Mouse (Mus musculus): ENCODE results near the gene Ptprcap. TPM values are rescaled to one million over a fixed set of nuclear protein-coding genes. Genes with fewer than 3 reads are reported as not detected.

The Ptprcap gene
- total and polyA plus RNA-seq, 2 experiments from 2014 or later, result 0.28 to 0.38 TPM

GRCm38 (mm10) chr19:4150567-4151487 lies 2.6 kb upstream of the Ptprcap start:
- no peak for TF ChIP-seq CTCF (IDR thresholded peaks at IDR 0.05)
- DNase-seq (ENCODE audit: low spot score) (no peak), ATAC-seq (ENCODE audit: low FRiP score) (no peak)
- Histone ChIP-seq H3K27ac (ENCODE audit: low read depth, low read length) (no peak overlapping the region), H3K36me3 (ENCODE audit: insufficient read depth, low read length) (peaks cover 27% of the 10 kb centered on the region), H3K27me3 (ENCODE audit: insufficient read depth, low read length) (no peaks in the 10 kb centered on the region), H3K4me1 (ENCODE audit: insufficient read depth, low read length) (peaks cover 7% of the 10 kb centered on the region; the same call in 1 of the 2 replicates), H3K4me2 (ENCODE audit: low read depth, low read length, poor library complexity, severe bottlenecking) (no peak overlapping the region), H3K9ac (replicated peaks; ENCODE audit: low read length, poor library complexity, severe bottlenecking) (no peak overlapping the region), H3K4me3 (ENCODE audit: low read depth, low read length) (no peak overlapping the region), H3K9me3 (ENCODE audit: low read length) (no peaks in the 10 kb centered on the region)
- WGBS, result 89% methylated on average over 22 of the region's 22 CpGs

- Histone ChIP-seq H3K27ac (ENCODE audit: low read depth, low read length) (no peak overlapping the region), H3K9me3 (ENCODE audit: low read length) (no peaks in the 10 kb centered on the region), H3K27me3 (ENCODE audit: insufficient read depth, low read length) (no peaks in the 10 kb centered on the region), H3K4me1 (ENCODE audit: insufficient read depth, low read length) (peaks cover 7% of the 10 kb centered on the region; the same call in 1 of the 2 replicates), H3K4me2 (ENCODE audit: low read depth, low read length, poor library complexity, severe bottlenecking) (no peak overlapping the region), H3K4me3 (ENCODE audit: low read depth, low read length) (no peak overlapping the region), H3K9ac (replicated peaks; ENCODE audit: low read length, poor library complexity, severe bottlenecking) (no peak overlapping the region), H3K36me3 (ENCODE audit: insufficient read depth, low read length) (peaks cover 34% of the 10 kb centered on the region)
- no peak for ATAC-seq (ENCODE audit: low FRiP score)
- 81% methylated on average over 5 of the region's 5 CpGs for WGBS
- no peak for DNase-seq (ENCODE audit: low spot score)
- TF ChIP-seq CTCF (IDR thresholded peaks at IDR 0.05), result no peak
Observed at GRCm38 (mm10) chr19:4151488-4151860, 1.9 kb upstream of the Ptprcap start.

- 89% methylated on average over 5 of the region's 5 CpGs for WGBS
- no peak for DNase-seq (ENCODE audit: low spot score)
- 0 out of 2 replicates have a peak overlapping the region, but pooled peaks have one; percentile 24 for H3K9ac ChIP-seq (replicated peaks; ENCODE audit: low read length, poor library complexity, severe bottlenecking)
- peaks cover 38% of the 10 kb centered on the region for H3K36me3 ChIP-seq (ENCODE audit: insufficient read depth, low read length)
- no peaks in the 10 kb centered on the region for H3K27me3 ChIP-seq (ENCODE audit: insufficient read depth, low read length)
- H3K27ac ChIP-seq (ENCODE audit: low read depth, low read length), result no peak overlapping the region
- TF ChIP-seq CTCF (IDR thresholded peaks at IDR 0.05), result no peak
- ATAC-seq (ENCODE audit: low FRiP score), result no peak
- no peaks in the 10 kb centered on the region for H3K9me3 ChIP-seq (ENCODE audit: low read length)
- H3K4me3 ChIP-seq (ENCODE audit: low read depth, low read length), result no peak overlapping the region
- peaks cover 7% of the 10 kb centered on the region; the same call in 1 of the 2 replicates for H3K4me1 ChIP-seq (ENCODE audit: insufficient read depth, low read length)
- H3K4me2 ChIP-seq (ENCODE audit: low read depth, low read length, poor library complexity, severe bottlenecking), result no peak overlapping the region
Observed at GRCm38 (mm10) chr19:4151898-4152297, 1.5 kb upstream of the Ptprcap start.

GRCm38 (mm10) chr19:4152445-4153231 lies 766 bp upstream of the Ptprcap start:
- ATAC-seq (ENCODE audit: low FRiP score) (no peak), DNase-seq (ENCODE audit: low spot score) (no peak)
- Histone ChIP-seq H3K27ac (ENCODE audit: low read depth, low read length) (0 out of 2 replicates have a peak overlapping the region, but pooled peaks have one; percentile 4), H3K4me2 (ENCODE audit: low read depth, low read length, poor library complexity, severe bottlenecking) (no peak overlapping the region), H3K4me1 (ENCODE audit: insufficient read depth, low read length) (peaks cover 7% of the 10 kb centered on the region; the same call in 1 of the 2 replicates), H3K27me3 (ENCODE audit: insufficient read depth, low read length) (no peaks in the 10 kb centered on the region), H3K9ac (replicated peaks; ENCODE audit: low read length, poor library complexity, severe bottlenecking) (no peak overlapping the region), H3K9me3 (ENCODE audit: low read length) (no peaks in the 10 kb centered on the region), H3K4me3 (ENCODE audit: low read depth, low read length) (no peak overlapping the region), H3K36me3 (ENCODE audit: insufficient read depth, low read length) (peaks cover 46% of the 10 kb centered on the region)
- no peak for TF ChIP-seq CTCF (IDR thresholded peaks at IDR 0.05)
- 98% methylated on average over 8 of the region's 8 CpGs for whole genome bisulfite sequencing

- H3K4me2 ChIP-seq (ENCODE audit: low read depth, low read length, poor library complexity, severe bottlenecking), result no peak overlapping the region
- no peaks in the 10 kb centered on the region for H3K9me3 ChIP-seq (ENCODE audit: low read length)
- no peak for DNase-seq (ENCODE audit: low spot score)
- TF ChIP-seq CTCF (IDR thresholded peaks at IDR 0.05), result no peak
- no peak overlapping the region for H3K4me3 ChIP-seq (ENCODE audit: low read depth, low read length)
- peaks cover 65% of the 10 kb centered on the region for H3K36me3 ChIP-seq (ENCODE audit: insufficient read depth, low read length)
- H3K9ac ChIP-seq (replicated peaks; ENCODE audit: low read length, poor library complexity, severe bottlenecking), result no peak overlapping the region
- no peak overlapping the region for H3K27ac ChIP-seq (ENCODE audit: low read depth, low read length)
- no peaks in the 10 kb centered on the region for H3K27me3 ChIP-seq (ENCODE audit: insufficient read depth, low read length)
- WGBS, result 88% methylated on average over 13 of the region's 13 CpGs
- ATAC-seq (ENCODE audit: low FRiP score), result no peak
- peaks cover under 1% of the 10 kb centered on the region; the same call in 1 of the 2 replicates for H3K4me1 ChIP-seq (ENCODE audit: insufficient read depth, low read length)
Observed at GRCm38 (mm10) chr19:4154437-4155222, 1.2 kb downstream of the Ptprcap start.

Data from midbrain, postnatal 0 days (tissue).